Mouse (Mus musculus) cerebellum, adult (tissue): ENCODE data around the gene Gja5.
A peak's percentile ranks its signal among the peaks of the same experiment; 100 is the strongest.

Experiments used
- ATAC-seq: cut with Nextera tagmentation; 2 replicates; pipeline ENCODE4 v1.9.2; 2017; ENCODE audit warnings: mild to moderate bottlenecking, moderate library complexity, mixed read lengths; ENCODE audit not compliant: insufficient number of reproducible peaks, low FRiP score, low TSS enrichment

Gene Gja5

DNA sequence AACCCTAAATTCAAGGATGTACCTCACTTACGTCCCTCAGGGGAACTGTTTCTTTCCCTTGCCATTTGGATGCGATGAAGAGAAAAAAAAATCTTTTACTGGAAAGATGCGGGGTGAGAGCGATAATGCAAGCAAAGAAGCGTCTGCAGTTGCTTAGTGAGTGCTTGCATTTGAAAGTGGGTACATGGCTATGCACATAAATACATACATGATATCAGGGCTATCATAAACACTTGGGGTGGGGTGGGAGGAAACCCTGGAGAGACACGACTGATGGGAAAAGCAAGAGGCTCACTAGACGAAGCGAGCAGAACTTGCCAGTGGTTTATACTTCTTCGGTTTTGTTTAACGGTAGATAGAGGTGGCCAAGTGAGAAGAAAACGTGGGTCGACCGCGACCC lies at the start of gene Gja5:
Gja5 (plus strand) TSS at position 301 of the 400 bp plus-strand sequence.
- ATAC-seq, result no peak

DNA sequence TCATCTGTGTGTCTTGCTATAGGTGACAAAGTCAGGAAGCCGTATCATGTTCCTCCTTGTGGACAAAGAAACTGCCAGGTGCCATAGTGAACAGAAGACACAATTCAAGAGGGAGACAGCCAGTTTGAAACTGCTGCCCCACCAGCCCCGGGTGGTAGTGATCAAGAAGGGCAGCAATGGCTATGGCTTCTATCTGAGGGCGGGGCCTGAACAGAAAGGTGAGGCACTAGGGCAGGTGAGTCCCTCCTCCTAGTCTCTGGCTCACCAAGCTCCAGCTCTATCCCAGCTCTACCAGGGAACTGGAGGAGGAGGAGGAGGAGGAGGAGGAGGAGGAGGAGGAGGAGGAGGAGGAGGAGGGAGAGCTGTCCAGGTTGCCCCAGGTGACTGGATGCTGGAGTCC lies 48.7 kb upstream of the Gja5 start:
- ATAC-seq, result no peak

GRCm38 (mm10) chr3:96860498-96860897 lies 44.0 kb upstream of the Gja5 start:
- no peak for ATAC-seq

- ATAC-seq, result no peak
Observed at GRCm38 (mm10) chr3:96867863-96868262, 36.6 kb upstream of the Gja5 start.

- no peak for ATAC-seq
Observed at GRCm38 (mm10) chr3:96868566-96868965, 35.9 kb upstream of the Gja5 start.

DNA sequence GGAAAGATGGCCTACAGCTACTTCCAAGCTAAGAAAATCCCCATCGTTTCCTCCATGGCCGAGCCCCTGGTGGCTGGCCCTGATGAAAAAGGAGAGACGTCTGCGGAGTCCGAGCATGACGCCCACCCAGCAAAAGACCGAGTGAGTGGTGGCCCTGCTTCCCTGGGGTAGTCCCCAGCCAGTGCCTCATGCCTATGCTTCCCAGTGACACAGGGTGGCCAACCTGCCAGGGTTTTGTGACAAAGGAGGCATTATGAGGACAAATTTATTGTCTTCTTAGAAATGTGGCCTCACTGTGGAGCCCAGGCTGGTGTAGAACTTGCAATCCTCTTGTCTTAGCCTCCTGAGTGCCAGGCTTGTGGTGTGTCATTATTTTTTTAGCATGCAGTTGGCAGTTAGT lies 35.4 kb upstream of the Gja5 start:
- ATAC-seq, result no peak

DNA sequence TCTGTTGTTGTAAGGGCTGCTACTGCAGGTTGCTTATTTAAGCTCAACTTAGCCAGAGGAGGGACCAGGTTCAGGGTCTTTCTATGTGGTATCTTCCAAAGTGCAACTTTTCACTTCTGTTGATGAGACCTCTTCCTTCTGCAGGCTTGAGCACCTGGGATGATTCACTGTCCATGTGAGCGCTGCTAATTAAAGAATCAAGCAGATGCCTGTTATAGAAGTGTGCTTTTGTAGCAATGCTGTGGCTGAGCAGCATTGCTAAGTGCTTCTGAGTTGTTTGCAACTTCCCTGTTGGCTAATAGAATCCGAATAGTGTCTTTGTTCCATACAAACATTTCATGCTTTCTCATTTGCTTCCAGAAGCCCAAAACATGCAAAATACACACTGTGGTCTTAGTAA lies 34.2 kb upstream of the Gja5 start:
- no peak for ATAC-seq

GRCm38 (mm10) chr3:96871070-96871469 lies 33.4 kb upstream of the Gja5 start:
- no peak for ATAC-seq

- ATAC-seq, result no peak
Observed at GRCm38 (mm10) chr3:96872501-96872900, 32.0 kb upstream of the Gja5 start.

- no peak for ATAC-seq
Observed at GRCm38 (mm10) chr3:96874808-96875571, 29.5 kb upstream of the Gja5 start.

GRCm38 (mm10) chr3:96879536-96879935 lies 25.0 kb upstream of the Gja5 start:
- no peak for ATAC-seq

DNA sequence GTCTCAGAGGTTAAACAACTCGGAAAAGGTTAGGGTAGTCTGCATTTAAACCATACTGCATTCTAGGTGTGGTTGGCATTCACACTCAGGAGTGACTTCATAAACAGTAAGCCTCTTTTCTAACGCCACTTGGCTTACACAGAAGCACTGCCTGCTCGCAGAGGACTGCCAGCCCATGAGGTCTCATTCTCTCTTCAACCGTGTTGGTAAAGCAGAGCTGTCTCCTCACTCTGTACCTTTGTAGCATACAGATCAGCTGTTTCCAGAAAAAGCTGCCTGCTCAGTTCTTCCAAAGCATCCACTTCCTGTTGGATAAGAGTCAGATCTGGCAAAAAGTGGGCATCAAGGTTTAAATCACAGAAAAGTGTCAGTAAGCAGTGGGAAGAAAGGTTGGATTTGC lies 24.1 kb upstream of the Gja5 start:
- no peak for ATAC-seq

DNA sequence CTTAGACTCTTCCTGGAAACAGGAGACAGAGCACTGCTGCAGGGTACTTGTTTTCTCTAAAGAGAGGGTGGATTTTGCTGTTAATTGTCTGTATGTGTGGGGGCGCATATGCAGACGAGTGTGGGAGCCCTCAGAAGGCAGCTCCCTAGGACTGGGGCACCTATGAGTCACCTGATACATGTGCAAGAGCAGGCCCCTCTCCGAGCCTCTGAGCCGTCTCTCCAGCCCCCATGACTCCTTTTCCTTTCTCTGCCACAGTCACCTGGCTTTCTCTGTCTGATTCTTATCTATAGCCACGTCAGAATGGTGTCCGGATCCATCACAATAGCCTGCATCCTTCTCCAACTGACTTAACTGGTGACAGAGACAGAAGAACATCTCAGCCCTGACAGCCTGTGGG lies 22.9 kb upstream of the Gja5 start:
- no peak for ATAC-seq

GRCm38 (mm10) chr3:96882061-96882849 lies 22.2 kb upstream of the Gja5 start:
- ATAC-seq, result no peak

DNA sequence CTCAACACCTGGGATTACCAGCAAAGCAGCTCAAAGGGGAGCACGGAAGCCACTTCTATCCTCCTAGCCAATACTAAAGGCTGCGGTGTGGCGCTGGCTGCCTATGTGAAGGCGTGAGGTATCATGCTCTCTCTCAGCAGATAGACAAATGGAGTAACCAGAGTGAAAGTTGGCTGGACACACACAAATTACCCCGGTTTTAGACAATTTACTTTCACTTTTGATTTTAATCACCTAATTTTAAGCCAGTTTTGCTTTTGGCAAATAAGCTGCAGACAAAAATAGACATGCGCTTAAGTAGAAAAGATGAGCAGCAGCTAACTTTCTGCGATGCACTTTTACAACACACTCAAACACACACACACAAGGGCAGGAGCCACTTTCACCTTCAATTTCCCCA lies 20.8 kb upstream of the Gja5 start:
- ATAC-seq, result no peak

GRCm38 (mm10) chr3:96902336-96902999 lies 2.0 kb upstream of the Gja5 start:
- no peak for ATAC-seq

GRCm38 (mm10) chr3:96904851-96905541 lies 503 bp downstream of the Gja5 start, which contains the start of gene Gpr89:
Gene Gpr89 (minus strand): TSS chr3:96905346.
- peak; percentile 95 for ATAC-seq

DNA sequence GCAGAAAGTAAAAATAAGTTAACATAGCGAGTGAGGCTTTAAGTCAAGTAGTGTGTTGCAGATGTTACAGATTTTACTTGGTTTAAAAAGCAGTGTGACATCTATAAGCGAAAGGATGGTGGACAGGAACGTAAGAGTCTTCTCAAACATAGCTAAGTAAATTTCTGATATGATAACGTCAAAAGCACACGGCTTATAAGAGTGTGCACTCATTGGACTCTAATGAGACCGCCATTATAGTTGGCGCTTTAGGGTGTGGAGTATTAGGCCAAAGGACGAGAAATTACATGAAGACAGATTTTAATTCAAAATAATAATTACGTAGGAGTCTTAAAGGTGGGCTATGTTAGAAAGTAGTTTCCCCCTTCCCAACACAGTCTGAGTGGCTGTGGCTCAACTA lies 1.1 kb downstream of the Gja5 start:
- no peak for ATAC-seq

DNA sequence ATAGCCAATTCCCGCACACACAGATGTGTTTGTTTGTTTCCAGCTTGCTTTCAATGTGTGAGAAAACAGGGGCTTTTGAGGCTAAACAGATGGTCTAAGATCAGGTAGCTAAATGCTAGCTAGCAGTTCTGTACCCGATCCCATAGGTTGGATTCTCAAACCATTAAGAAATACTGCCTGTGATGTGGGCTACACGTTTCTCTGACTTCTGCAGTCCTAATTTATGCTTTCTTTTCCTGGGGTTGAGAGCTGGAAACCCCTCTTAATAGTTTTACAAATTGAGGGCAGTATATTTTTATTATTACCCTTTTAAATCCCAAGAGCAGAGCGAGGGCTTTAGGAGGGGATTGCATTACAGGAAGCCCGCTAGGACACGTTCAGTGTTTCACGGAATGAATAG lies 16.5 kb downstream of the Gja5 start:
- no peak for ATAC-seq

DNA sequence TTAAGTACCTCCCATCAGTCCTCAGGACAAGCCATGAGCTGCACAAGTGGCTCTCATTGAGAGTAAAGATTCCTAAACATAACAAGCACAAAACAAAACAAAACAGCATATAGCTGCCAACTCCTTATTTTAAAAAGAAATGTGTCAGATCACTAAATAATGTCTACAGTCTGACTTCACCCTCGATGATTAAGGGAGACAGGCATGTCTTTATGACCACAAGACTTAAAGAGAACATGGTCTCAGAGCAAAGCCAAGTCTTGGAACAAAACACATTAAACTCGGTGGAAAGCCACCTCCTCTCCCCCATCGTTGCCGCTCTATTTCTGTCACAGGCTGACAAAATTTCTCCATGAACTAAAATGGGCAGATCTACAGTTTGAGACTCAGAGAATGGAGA lies 20.1 kb downstream of the Gja5 start:
- ATAC-seq, result no peak

GRCm38 (mm10) chr3:96925920-96926319 lies 21.4 kb downstream of the Gja5 start, which contains the start of gene Gja8:
Gene Gja8 (minus strand): TSS chr3:96926020.
- no peak for ATAC-seq
